Mouse (Mus musculus) MEL (cell line): ENCODE data around the gene Zfp804b. TPM values are rescaled to one million over a fixed set of nuclear protein-coding genes. Genes with fewer than 3 reads are reported as not detected.

Experiments used
- DNase-seq: peaks from one replicate; pipeline ENCODE4 v3.0.0; 2011; ENCODE audit warnings: low read depth, low spot score
- H3K27ac ChIP-seq: 2 replicates; pipeline ENCODE4 v1.5.1; 2012; ENCODE audit warnings: low read depth, mild to moderate bottlenecking, control low read depth, low read length, moderate library complexity; ENCODE audit not compliant: control insufficient read depth
- H3K27me3 ChIP-seq, 2 experiments: fragments of 150-350 bp in 1 of 2; sonication (generic) in 1 of 2; 2 replicates each; pipeline ENCODE4 v1.6.1; 2012; ENCODE audit warnings: low read length in 2 of 2, mild to moderate bottlenecking in 2 of 2, improper control_type of control experiment in 1 of 2, moderate library complexity in 1 of 2; ENCODE audit not compliant: insufficient read depth in 2 of 2, control insufficient read depth in 1 of 2
- H3K36me3 ChIP-seq, 2 experiments: 2 replicates each; pipeline ENCODE4 v1.6.1; 2012 to 2014; ENCODE audit warnings: low read length in 2 of 2, improper control_type of control experiment in 1 of 2, inconsistent platforms in 1 of 2, mild to moderate bottlenecking in 1 of 2; ENCODE audit not compliant: insufficient read depth in 2 of 2, control insufficient read depth in 1 of 2
- H3K4me1 ChIP-seq, 2 experiments: fragments of 150-350 bp in 1 of 2; sonication (generic) in 1 of 2; 2 replicates each; pipeline ENCODE4 v1.6.1; 2012; ENCODE audit warnings: low read length in 2 of 2, improper control_type of control experiment in 1 of 2, mild to moderate bottlenecking in 1 of 2; ENCODE audit not compliant: insufficient read depth in 2 of 2, control insufficient read depth in 1 of 2
- H3K4me3 ChIP-seq, 2 experiments: fragments of 150-350 bp in 1 of 2; sonication (generic) in 1 of 2; 2 replicates each; pipeline ENCODE4 v1.5.1; 2012; ENCODE audit warnings: low read depth in 2 of 2, low read length in 2 of 2, mild to moderate bottlenecking in 2 of 2, moderate library complexity in 2 of 2, control low read depth in 1 of 2, improper control_type of control experiment in 1 of 2; ENCODE audit not compliant: control insufficient read depth in 1 of 2, insufficient read depth in 1 of 2
- H3K79me2 ChIP-seq: 2 replicates; pipeline ENCODE4 v1.6.1; 2012; ENCODE audit warnings: mild to moderate bottlenecking, low read length, moderate library complexity; ENCODE audit not compliant: control insufficient read depth, poor library complexity, insufficient read depth
- H3K9ac ChIP-seq: 2 replicates; pipeline ENCODE4 v1.6.1; 2012; ENCODE audit warnings: low read depth, mild to moderate bottlenecking, control low read depth, low read length, moderate library complexity; ENCODE audit not compliant: control insufficient read depth, poor library complexity, severe bottlenecking
- H3K9me3 ChIP-seq: fragments of 150-350 bp; sonication (generic); replicated peaks from 2 replicates; pipeline ENCODE4 v1.6.1; 2012; ENCODE audit warnings: mild to moderate bottlenecking, low read length, improper control_type of control experiment, moderate library complexity; ENCODE audit not compliant: insufficient read depth
- BHLHE40 ChIP-seq: IDR thresholded peaks from 2 replicates; pipeline ENCODE4 v1.6.1; 2012; ENCODE audit warnings: low read depth, mild to moderate bottlenecking, inconsistent platforms, low read length, improper control_type of control experiment, borderline replicate concordance
- E2F4 ChIP-seq: IDR thresholded peaks from 2 replicates; pipeline ENCODE4 v1.6.1; 2011; ENCODE audit warnings: low read depth, low read length, improper control_type of control experiment, borderline replicate concordance
- GATA1 ChIP-seq: IDR thresholded peaks from 2 replicates; pipeline ENCODE4 v1.6.1; 2011; ENCODE audit warnings: low read depth, low read length, improper control_type of control experiment
- MAFK ChIP-seq: IDR thresholded peaks from 2 replicates; pipeline ENCODE4 v1.6.1; 2011; ENCODE audit warnings: low read depth, mild to moderate bottlenecking, low read length, improper control_type of control experiment, borderline replicate concordance
- MAZ ChIP-seq: IDR thresholded peaks from 2 replicates; pipeline ENCODE4 v1.6.1; 2012; ENCODE audit warnings: low read depth, mild to moderate bottlenecking, inconsistent platforms, low read length, improper control_type of control experiment
- MEF2A ChIP-seq: IDR thresholded peaks from 2 replicates; pipeline ENCODE4 v1.6.1; 2014; ENCODE audit warnings: low read depth, mild to moderate bottlenecking, inconsistent platforms, low read length, improper control_type of control experiment; ENCODE audit not compliant: poor library complexity, insufficient replicate concordance, severe bottlenecking; ENCODE audit errors: extremely low read depth
- MXI1 ChIP-seq: IDR thresholded peaks from 2 replicates; pipeline ENCODE4 v1.6.1; 2011; ENCODE audit warnings: mild to moderate bottlenecking, low read depth, low read length, improper control_type of control experiment
- MYC ChIP-seq: IDR thresholded peaks from 2 replicates; pipeline ENCODE4 v1.6.1; 2011; ENCODE audit warnings: low read depth, mild to moderate bottlenecking, low read length, improper control_type of control experiment, moderate library complexity
- NRF1 ChIP-seq: IDR thresholded peaks from 2 replicates; pipeline ENCODE4 v1.6.1; 2014; ENCODE audit warnings: low read depth, mild to moderate bottlenecking, inconsistent platforms, low read length, improper control_type of control experiment, moderate library complexity; ENCODE audit not compliant: poor library complexity, insufficient read depth, severe bottlenecking
- POLR2A ChIP-seq, 2 experiments: IDR thresholded peaks; 2 replicates each; pipeline ENCODE4 v1.6.1; 2011 to 2012; ENCODE audit warnings: low read length in 2 of 2, mild to moderate bottlenecking in 2 of 2, control low read depth in 1 of 2, improper control_type of control experiment in 1 of 2, low read depth in 1 of 2, moderate library complexity in 1 of 2; ENCODE audit not compliant: control insufficient read depth in 1 of 2, insufficient read depth in 1 of 2, poor library complexity in 1 of 2
- POLR2AphosphoS2 ChIP-seq: IDR thresholded peaks from 2 replicates; pipeline ENCODE4 v1.6.1; 2011; ENCODE audit warnings: low read length, improper control_type of control experiment
- RCOR1 ChIP-seq: IDR thresholded peaks from 2 replicates; pipeline ENCODE4 v1.6.1; 2012; ENCODE audit warnings: low read depth, mild to moderate bottlenecking, inconsistent platforms, low read length, improper control_type of control experiment
- SIN3A ChIP-seq: IDR thresholded peaks from 2 replicates; pipeline ENCODE4 v1.6.1; 2012; ENCODE audit warnings: low read length, improper control_type of control experiment, inconsistent platforms
- SMC3 ChIP-seq: IDR thresholded peaks from 2 replicates; pipeline ENCODE4 v1.6.1; 2011; ENCODE audit warnings: low read depth, low read length, improper control_type of control experiment
- TAL1 ChIP-seq: IDR thresholded peaks from 2 replicates; pipeline ENCODE4 v1.6.1; 2012; ENCODE audit warnings: mild to moderate bottlenecking, inconsistent platforms, low read length, moderate library complexity, mixed read lengths
- TBP ChIP-seq: IDR thresholded peaks from 2 replicates; pipeline ENCODE4 v1.8.0; 2011; ENCODE audit warnings: low read depth, low read length, improper control_type of control experiment
- TCF12 ChIP-seq: IDR thresholded peaks from 2 replicates; pipeline ENCODE4 v1.6.1; 2014; ENCODE audit warnings: low read depth, mild to moderate bottlenecking, inconsistent platforms, low read length, improper control_type of control experiment, moderate library complexity
- UBTF ChIP-seq: IDR thresholded peaks from 2 replicates; pipeline ENCODE4 v1.6.1; 2012; ENCODE audit warnings: low read depth, mild to moderate bottlenecking, inconsistent platforms, low read length, improper control_type of control experiment, moderate library complexity, borderline replicate concordance; ENCODE audit not compliant: insufficient read depth
- ZMIZ1 ChIP-seq: IDR thresholded peaks from 2 replicates; pipeline ENCODE4 v1.6.1; 2012; ENCODE audit warnings: low read depth, mild to moderate bottlenecking, inconsistent platforms, low read length, improper control_type of control experiment, moderate library complexity
- polyA plus RNA-seq, 2 experiments: library from polyadenylated mRNA; stranded (reverse) in 1 of 2; unstranded in 1 of 2; fragments of >175 nt in 1 of 2; fragments of >200 nt in 1 of 2; gene quantifications; 2 replicates each; pipeline versions ENCODE4 v1.2.1 to v1.2.4; 2012; ENCODE audit warnings: low replicate concordance in 2 of 2, low read depth in 1 of 2; ENCODE audit not compliant: insufficient read length in 2 of 2, insufficient read depth in 1 of 2, missing spikeins in 1 of 2
- total RNA-seq: library from RNA; depleted of rRNA; stranded (reverse); fragments of 300-350 nt; gene quantifications from 2 replicates; pipeline ENCODE4 v1.2.3, GENCODE M21; 2012

The Zfp804b gene
- total and polyA plus RNA-seq, 3 experiments = not detected

- TF ChIP-seq MAFK (no peak), SMC3 (no peak), GATA1 (no peak), POLR2A (IDR thresholded peaks at IDR 0.05; ENCODE audit: control insufficient read depth in 1 of 2, insufficient read depth in 1 of 2, low read depth in 1 of 2, low read length in 2 of 2, poor library complexity in 1 of 2) (no peak), NRF1 (no peak), RCOR1 (no peak), TCF12 (no peak), TBP (no peak), MYC (no peak)
- no peaks in the 10 kb centered on the region for H3K4me1 ChIP-seq
- H3K9ac ChIP-seq = no peak overlapping the region
- no peak for DNase-seq
- H3K9me3 ChIP-seq = no peaks in the 10 kb centered on the region
- H3K36me3 ChIP-seq = no peaks in the 10 kb centered on the region
- no peaks in the 10 kb centered on the region for H3K79me2 ChIP-seq
- no peak overlapping the region for H3K4me3 ChIP-seq
- no peaks in the 10 kb centered on the region for H3K27me3 ChIP-seq
- H3K27ac ChIP-seq = no peak overlapping the region
Measured at GRCm38 (mm10) chr5:7302969-7303368, 41.6 kb downstream of the Zfp804b start.

- no peaks in the 10 kb centered on the region for H3K79me2 ChIP-seq
- no peak overlapping the region for H3K27ac ChIP-seq
- H3K9ac ChIP-seq = no peak overlapping the region
- H3K4me3 ChIP-seq = no peak overlapping the region
- no peaks in the 10 kb centered on the region for H3K36me3 ChIP-seq
- H3K9me3 ChIP-seq = no peaks in the 10 kb centered on the region
- TF ChIP-seq TBP = no peak
- no peak for TF ChIP-seq ZMIZ1
- TF ChIP-seq MAFK = no peak
- TF ChIP-seq POLR2A (IDR thresholded peaks at IDR 0.05; ENCODE audit: control insufficient read depth in 1 of 2, insufficient read depth in 1 of 2, low read depth in 1 of 2, low read length in 2 of 2, poor library complexity in 1 of 2) = no peak
- no peak for TF ChIP-seq BHLHE40
- TF ChIP-seq MAZ = no peak
- TF ChIP-seq E2F4 = no peak
- TF ChIP-seq UBTF = no peak
- TF ChIP-seq TAL1 = no peak
- no peak for TF ChIP-seq MEF2A
- TF ChIP-seq POLR2AphosphoS2 = no peak
- no peak for TF ChIP-seq SIN3A
- TF ChIP-seq MXI1 = no peak
- H3K27me3 ChIP-seq = no peaks in the 10 kb centered on the region
- H3K4me1 ChIP-seq = no peaks in the 10 kb centered on the region
- no peak for DNase-seq
Measured at GRCm38 (mm10) chr5:7284336-7284735, 60.2 kb downstream of the Zfp804b start.
